Mouse (Mus musculus) heart, embryonic 10.5 days (tissue): Measurements from ENCODE around the gene Hoxb6. TPM values are rescaled to one million over a fixed set of nuclear protein-coding genes. Genes with fewer than 3 reads are reported as not detected.
A peak's percentile ranks its signal among the peaks of the same experiment; 100 is the strongest.

Experiments used
- DNase-seq: peaks from one replicate; pipeline ENCODE4 v3.0.0-alpha.2; 2017; ENCODE audit warnings: low spot score
- H3K27ac ChIP-seq: fragments of 300-500 bp; sonication (generic); 2 replicates; pipeline ENCODE4 v1.5.1; 2016; ENCODE audit warnings: mild to moderate bottlenecking
- H3K27me3 ChIP-seq: fragments of 300-500 bp; sonication (generic); 2 replicates; pipeline ENCODE4 v1.6.1; 2016; ENCODE audit warnings: mild to moderate bottlenecking; ENCODE audit not compliant: poor library complexity, insufficient read depth, severe bottlenecking
- H3K36me3 ChIP-seq: fragments of 300-500 bp; sonication (generic); 2 replicates; pipeline ENCODE4 v1.6.1; 2016; ENCODE audit warnings: mild to moderate bottlenecking, moderate library complexity
- H3K4me1 ChIP-seq: fragments of 300-500 bp; sonication (generic); 2 replicates; pipeline ENCODE4 v1.6.1; 2016; ENCODE audit warnings: mild to moderate bottlenecking
- H3K4me3 ChIP-seq: fragments of 300-500 bp; sonication (generic); 2 replicates; pipeline ENCODE4 v1.5.1; 2016; ENCODE audit warnings: mild to moderate bottlenecking, moderate library complexity
- H3K9me3 ChIP-seq: fragments of 300-500 bp; sonication (generic); 2 replicates; pipeline ENCODE4 v1.6.1; 2016; ENCODE audit warnings: mild to moderate bottlenecking, moderate library complexity
- WGBS: fragments of 180-500 bp; shearing (Covaris S2); methylation state at CpG from one replicate; pipeline ENCODE4 v1.1.7; 2016; 5-methylcytosine and 5-hydroxymethylcytosine counted together
- polyA plus RNA-seq: library from polyadenylated mRNA; unstranded; fragments of >200 nt; fragmentation: Nextera tagmentation; extraction: Ambion mirVana; gene quantifications from 2 replicates; pipeline ENCODE4 v1.2.1, GENCODE M21; 2016

Gene Hoxb6
- polyA plus RNA-seq, 1 experiment from 2014 or later, result 2.2 TPM

DNA sequence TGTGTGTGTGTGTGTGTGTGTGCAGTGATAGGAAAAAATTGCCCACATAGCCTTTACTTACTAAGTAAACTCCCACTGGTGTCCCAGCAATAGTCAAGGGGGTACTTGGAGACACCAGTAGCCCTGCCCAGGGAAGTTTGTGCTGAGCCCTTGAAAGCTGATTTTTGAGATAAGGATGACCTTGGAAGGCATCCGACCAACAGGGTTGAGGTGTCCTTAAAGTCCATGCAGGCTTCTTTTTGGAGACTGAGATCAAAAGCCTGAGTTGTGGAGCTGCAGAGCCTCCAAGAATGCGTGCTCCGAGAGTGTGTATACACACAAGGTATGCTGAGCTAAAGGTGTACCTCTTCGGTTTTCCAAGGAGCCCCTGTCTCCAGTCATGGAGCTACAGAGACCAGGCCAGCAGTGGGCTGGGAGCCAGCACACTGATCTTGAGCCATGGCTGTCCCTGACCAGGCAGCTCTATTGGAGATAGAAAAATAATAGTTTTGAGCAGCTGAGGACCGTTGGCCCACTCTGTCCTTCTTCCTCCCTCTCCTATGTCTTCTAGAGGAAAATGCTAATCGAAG lies 29.9 kb upstream of the Hoxb6 start:
- no peak for DNase-seq
- Histone ChIP-seq H3K4me1 (peaks cover 5% of the 10 kb centered on the region), H3K4me3 (no peak overlapping the region), H3K36me3 (no peaks in the 10 kb centered on the region), H3K27ac (no peak overlapping the region), H3K9me3 (no peaks in the 10 kb centered on the region), H3K27me3 (peaks cover 100% of the 10 kb centered on the region)
- whole genome bisulfite sequencing, result 9% methylated on average over 6 of the region's 6 CpGs

- H3K9me3 ChIP-seq, result no peaks in the 10 kb centered on the region
- no peak overlapping the region for H3K4me3 ChIP-seq
- no peak overlapping the region for H3K27ac ChIP-seq
- no peaks in the 10 kb centered on the region for H3K36me3 ChIP-seq
- H3K27me3 ChIP-seq, result peaks cover 100% of the 10 kb centered on the region
- peaks cover 5% of the 10 kb centered on the region for H3K4me1 ChIP-seq
- DNase-seq, result no peak
- WGBS, result under 1% methylated on average over 33 of the region's 33 CpGs
Observed at GRCm38 (mm10) chr11:96263636-96264389, 28.5 kb upstream of the Hoxb6 start.

DNA sequence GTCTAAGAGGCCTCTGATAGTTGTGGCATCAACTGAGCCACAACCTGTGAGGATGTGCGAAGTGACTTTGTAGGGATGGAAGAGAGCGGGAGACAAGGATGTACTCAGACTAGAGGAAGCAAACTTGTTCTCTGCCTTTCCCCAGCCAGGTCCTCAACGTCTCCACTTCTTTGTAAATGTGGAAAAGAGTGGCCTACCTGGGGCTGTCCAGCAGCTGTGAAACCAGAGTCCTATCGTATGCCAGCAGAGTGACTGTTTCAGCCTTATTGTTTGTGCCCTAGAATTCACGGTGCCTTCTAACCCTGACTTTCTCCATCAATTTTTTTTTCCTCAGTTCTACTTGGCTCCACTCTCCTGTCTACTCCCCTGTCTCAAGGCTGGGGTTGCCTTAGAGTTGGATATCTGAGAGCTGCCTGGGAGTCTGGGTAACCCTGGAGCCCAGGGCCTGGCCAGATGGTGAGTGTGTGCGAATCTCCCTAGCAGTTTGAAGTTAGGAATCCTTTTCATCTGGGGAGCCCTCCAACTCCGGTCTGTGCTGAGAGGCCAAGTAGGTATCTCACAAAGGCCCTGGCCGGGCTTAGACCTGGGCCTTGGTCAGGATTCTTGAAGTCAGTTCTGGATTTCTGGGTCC lies 27.8 kb upstream of the Hoxb6 start:
- Histone ChIP-seq H3K4me1 (peaks cover 5% of the 10 kb centered on the region), H3K27me3 (peaks cover 100% of the 10 kb centered on the region), H3K4me3 (no peak overlapping the region), H3K9me3 (no peaks in the 10 kb centered on the region), H3K36me3 (no peaks in the 10 kb centered on the region), H3K27ac (no peak overlapping the region)
- DNase-seq, result no peak
- WGBS, result 3% methylated on average over 8 of the region's 8 CpGs

- WGBS, result 2% methylated on average over 7 of the region's 7 CpGs
- H3K4me3 ChIP-seq, result no peak overlapping the region
- no peaks in the 10 kb centered on the region for H3K9me3 ChIP-seq
- H3K4me1 ChIP-seq, result peaks cover 7% of the 10 kb centered on the region; the same call in 1 of the 2 replicates
- H3K27me3 ChIP-seq, result peaks cover 100% of the 10 kb centered on the region
- H3K27ac ChIP-seq, result no peak overlapping the region
- DNase-seq, result no peak
- no peaks in the 10 kb centered on the region for H3K36me3 ChIP-seq
Observed at GRCm38 (mm10) chr11:96265954-96266353, 26.3 kb upstream of the Hoxb6 start.

DNA sequence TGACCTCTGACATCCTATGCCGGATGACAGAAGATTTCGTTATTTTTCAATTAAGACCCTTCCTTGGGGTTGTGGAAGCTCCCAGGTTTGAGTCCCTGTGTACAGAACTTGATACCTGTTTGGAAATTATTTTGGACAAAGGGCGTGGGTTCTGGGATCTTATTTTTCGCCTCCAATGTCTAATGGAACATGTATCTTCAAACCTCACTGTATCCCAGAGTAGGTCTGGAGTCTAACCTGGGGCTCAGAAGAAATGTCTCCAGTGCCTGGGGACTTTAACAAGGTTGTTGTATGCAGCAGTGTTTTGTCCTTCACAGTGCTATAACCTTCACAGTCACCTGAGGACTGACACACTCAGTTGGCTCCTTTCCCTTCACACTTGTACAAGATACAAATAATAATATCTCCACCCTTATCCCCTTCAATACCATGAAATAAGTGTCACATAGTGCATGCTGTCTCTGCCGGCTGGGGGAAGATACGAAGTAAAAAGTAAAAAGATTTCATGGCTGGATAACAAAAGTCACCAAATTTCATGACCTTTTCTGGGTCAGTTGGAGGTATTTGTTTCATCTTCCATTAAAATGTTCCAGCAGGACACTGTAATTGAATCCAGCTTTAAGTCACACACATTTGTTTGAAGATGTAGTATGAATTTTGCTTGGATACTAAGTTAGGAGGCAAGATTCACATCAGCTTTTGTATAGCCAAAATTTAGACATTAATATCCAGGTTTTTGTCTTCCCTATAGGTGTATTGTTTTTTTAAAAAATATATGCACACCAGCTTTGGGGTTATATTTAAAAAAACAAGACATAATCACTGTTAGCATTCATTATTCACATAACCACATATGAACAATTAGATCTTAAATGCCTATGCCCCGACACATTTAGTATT lies 25.0 kb upstream of the Hoxb6 start:
- no peak overlapping the region for H3K27ac ChIP-seq
- H3K36me3 ChIP-seq, result no peaks in the 10 kb centered on the region
- DNase-seq, result no peak
- WGBS, result 16% methylated on average over 7 of the region's 7 CpGs
- H3K9me3 ChIP-seq, result no peaks in the 10 kb centered on the region
- H3K4me1 ChIP-seq, result peaks cover 18% of the 10 kb centered on the region
- H3K4me3 ChIP-seq, result no peak overlapping the region
- peaks cover 100% of the 10 kb centered on the region for H3K27me3 ChIP-seq

DNA sequence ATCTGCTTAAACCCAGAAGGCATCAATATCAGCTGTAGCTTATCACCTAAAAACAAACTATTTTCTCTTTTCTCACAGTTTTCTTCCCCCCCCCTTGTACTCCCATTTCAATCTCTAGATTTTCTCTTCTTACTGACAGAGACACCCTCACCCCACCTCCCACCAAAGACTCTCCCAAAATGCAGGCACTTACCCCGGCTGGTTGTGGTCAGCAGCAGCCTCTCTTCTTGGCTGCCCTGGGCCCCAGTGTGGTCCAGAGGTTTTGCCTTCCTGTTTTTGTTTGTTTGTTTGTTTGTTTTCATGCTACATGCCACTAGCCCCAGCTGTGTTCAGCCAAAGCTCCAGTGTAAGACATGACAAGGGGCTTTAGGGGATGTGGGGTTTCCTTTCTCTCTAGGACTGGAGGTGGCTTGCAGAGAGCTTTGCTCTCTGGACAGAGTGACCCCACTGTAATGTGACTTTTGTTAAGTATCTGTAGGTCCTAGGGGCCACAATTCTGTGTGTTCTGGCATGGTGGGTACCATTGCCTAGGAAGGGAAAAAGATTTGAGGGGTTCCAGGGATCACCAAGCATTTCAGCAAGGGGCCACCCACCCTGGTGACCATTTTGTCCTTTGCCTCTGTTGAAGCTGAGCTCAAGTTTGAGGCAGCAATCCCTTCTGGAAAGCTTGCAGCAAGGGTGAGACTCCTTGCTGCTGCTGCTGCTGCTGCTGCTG lies 24.1 kb upstream of the Hoxb6 start:
- Histone ChIP-seq H3K27ac (no peak overlapping the region), H3K4me3 (no peak overlapping the region), H3K36me3 (no peaks in the 10 kb centered on the region), H3K4me1 (peaks cover 20% of the 10 kb centered on the region), H3K27me3 (peaks cover 100% of the 10 kb centered on the region), H3K9me3 (no peaks in the 10 kb centered on the region)
- 5% methylated on average over 1 of the region's 1 CpGs for WGBS
- no peak for DNase-seq

GRCm38 (mm10) chr11:96269869-96270268 lies 22.4 kb upstream of the Hoxb6 start:
- H3K9me3 ChIP-seq, result no peaks in the 10 kb centered on the region
- H3K36me3 ChIP-seq, result no peaks in the 10 kb centered on the region
- DNase-seq, result no peak
- peaks cover 18% of the 10 kb centered on the region for H3K4me1 ChIP-seq
- no peak overlapping the region for H3K27ac ChIP-seq
- WGBS, result under 1% methylated on average over 19 of the region's 19 CpGs
- peaks cover 100% of the 10 kb centered on the region for H3K27me3 ChIP-seq
- no peak overlapping the region for H3K4me3 ChIP-seq

DNA sequence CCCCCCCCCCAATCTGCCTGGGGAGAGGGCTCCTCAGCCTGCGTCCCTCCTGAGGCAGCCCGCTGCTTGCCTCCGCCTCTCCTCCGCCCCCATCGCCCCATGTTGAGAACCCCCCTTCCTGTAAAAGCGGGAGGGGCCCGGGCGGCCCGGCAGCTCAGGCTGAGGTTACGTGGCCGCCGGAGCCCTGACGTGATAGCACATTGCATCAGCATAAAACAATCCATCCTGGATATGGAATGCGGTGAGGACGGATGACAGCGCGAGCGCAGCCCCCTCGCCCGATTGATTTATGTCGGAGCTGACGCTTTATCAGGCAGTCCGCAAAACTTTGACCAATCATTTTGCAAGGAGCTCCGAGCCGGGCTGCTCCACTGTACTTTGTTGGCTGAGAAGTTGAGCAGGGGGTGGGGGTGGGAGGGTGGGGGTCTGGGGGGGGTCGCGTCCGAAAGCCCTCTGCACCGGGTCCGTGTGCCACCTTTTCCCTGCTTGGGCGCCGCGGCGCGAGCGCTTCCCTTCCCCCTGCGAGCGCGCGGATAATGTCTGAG lies 21.2 kb upstream of the Hoxb6 start, which contains the start of gene Hoxb9:
TSS of gene Hoxb9 (plus strand) at position 462 of the 545 bp plus-strand sequence.
- Histone ChIP-seq H3K27ac (no peak within 1 kb of the TSS), H3K4me1 (peaks cover 18% of the 10 kb centered on the region), H3K36me3 (no peaks in the 10 kb centered on the region), H3K4me3 (peak within 1 kb of the TSS; percentile 43), H3K27me3 (peaks cover 100% of the 10 kb centered on the region), H3K9me3 (no peaks in the 10 kb centered on the region)
- WGBS, result 0% methylated on average over 40 of the region's 40 CpGs
- no peak for DNase-seq

- no peak for DNase-seq
- Histone ChIP-seq H3K27ac (no peak overlapping the region), H3K4me1 (peaks cover 18% of the 10 kb centered on the region), H3K9me3 (no peaks in the 10 kb centered on the region), H3K36me3 (no peaks in the 10 kb centered on the region), H3K4me3 (peak overlapping the region; percentile 43), H3K27me3 (peaks cover 100% of the 10 kb centered on the region)
- WGBS, result 0% methylated on average over 52 of the region's 52 CpGs
Observed at GRCm38 (mm10) chr11:96271541-96272011, 20.7 kb upstream of the Hoxb6 start.

DNA sequence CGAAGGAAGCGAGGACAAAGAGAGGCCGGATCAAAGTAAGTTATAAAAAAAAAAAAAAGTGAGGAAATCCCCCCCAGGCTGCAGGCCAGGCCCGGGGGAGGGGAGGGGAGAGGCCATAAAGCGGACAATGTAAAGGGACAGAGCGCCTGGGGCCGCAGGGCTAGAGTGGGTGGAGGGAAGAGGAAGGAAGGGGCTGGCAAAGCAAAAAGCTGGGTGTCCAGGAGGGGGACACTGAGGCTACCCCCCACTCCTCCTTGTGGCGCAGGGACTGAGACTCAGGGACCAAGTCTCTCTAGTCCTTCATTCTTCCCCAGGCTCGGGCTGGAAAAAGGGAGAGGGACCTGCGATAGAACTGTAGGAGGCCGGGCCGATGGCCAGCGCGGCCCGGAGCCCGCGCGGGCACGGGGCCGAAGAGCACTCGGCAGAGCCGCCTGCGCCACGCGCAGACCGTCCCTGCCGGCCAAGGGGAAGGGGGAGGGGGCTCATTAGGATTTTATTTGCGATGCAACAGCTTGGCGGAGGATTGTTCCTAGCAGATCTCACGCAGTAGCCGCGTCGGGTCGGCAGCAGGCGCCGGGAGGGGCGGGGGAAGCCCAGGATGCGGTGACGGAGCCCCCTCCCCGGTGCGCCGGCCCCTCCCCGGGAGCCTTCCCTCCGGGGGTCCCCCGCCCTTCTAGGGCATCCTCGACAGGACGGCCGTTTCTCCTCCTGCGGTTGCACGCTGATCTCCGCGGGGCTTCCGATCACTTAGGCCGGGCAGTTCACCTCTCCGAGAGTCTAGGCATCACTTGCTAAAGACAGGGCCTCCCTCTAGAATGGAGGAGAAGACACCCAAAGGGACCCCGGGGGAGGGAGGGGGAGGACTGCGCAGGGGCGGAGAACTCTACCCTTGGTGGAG lies 20.0 kb upstream of the Hoxb6 start:
- no peak overlapping the region for H3K27ac ChIP-seq
- DNase-seq, result no peak

DNA sequence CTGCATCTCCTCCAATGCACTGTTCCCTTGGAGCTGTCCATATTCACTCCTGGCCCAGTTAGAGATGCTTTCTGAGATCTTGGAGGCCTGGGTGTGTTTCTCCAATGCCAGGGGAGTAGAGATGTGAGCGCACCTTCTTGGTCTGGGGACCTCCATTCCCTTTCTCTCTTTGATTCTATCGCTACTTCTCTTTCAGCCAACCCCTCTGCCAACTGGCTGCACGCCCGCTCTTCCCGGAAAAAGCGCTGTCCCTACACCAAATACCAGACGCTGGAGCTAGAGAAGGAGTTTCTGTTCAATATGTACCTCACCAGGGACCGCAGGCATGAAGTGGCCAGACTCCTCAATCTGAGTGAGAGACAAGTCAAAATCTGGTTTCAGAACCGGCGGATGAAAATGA lies 17.8 kb upstream of the Hoxb6 start:
- Histone ChIP-seq H3K4me3 (no peak overlapping the region), H3K27ac (no peak overlapping the region), H3K4me1 (peaks cover 18% of the 10 kb centered on the region), H3K9me3 (no peaks in the 10 kb centered on the region), H3K27me3 (peaks cover 100% of the 10 kb centered on the region), H3K36me3 (no peaks in the 10 kb centered on the region)
- DNase-seq, result no peak
- 4% methylated on average over 10 of the region's 10 CpGs for WGBS

More for the DNA sequence above, 20.0 kb upstream of the Hoxb6 start:
- Histone ChIP-seq H3K9me3 (no peaks in the 10 kb centered on the region), H3K4me1 (peaks cover 18% of the 10 kb centered on the region), H3K27me3 (peaks cover 100% of the 10 kb centered on the region), H3K36me3 (no peaks in the 10 kb centered on the region), H3K4me3 (peak overlapping the region; percentile 43)
- under 1% methylated on average over 58 of the region's 58 CpGs for WGBS
